Mouse (Mus musculus) hindlimb bud, embryonic 11.5 days (tissue): ENCODE measurements at regions not wholly inside any gene's neighbourhood (a gene's known extent, or its start where the extent isn't known, plus 50 kb on each side); places are given as distances from the start of the nearest gene placed in this dataset.
A peak's percentile ranks its signal among the peaks of the same experiment; 100 is the strongest.
"Not testable (repeated sequence)": the region's sequence is repeated elsewhere in the genome, so short reads cannot be mapped to it uniquely, and the experiment has no call there.

Experiments
- DNase-seq: peaks from one replicate; pipeline ENCODE4 v3.0.0-alpha.2; 2012; ENCODE audit warnings: low read depth, low spot score; ENCODE audit errors: extremely low spot score

DNA sequence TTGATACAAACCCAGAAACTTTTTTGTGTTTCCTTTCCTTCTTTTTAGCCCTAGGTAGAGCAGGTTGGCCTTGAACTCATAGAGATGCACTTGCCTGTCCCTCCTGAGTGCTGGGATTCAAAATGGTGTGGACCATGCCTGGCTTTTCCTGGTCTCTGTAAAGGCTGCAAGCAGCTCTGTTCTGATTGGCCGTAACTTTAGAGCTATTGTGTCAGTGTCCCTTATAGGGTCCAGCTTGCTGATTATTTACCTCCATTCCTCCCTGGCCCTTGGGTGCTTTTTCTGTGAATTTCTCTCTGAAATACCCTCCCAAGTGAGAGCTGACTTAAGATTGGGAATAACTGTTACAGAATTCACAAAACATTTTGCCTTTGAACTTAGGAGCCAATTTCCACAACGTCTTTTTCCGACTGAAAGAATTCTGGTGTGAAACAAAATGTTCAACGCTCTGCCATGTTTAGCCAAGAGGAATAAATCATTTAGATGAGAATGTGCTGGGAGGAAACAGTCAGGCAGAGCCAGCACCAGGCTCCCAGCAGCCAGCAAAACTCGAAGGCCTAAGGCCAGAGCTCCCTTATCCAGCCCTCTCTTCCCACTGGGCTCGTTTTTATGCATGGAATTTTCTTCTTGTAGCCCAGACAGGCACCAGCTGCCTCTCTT, 180.0 kb upstream of the Pkdcc start:
- no peak for DNase-seq

GRCm38 (mm10) chr17:83035574-83035918, 179.5 kb upstream of the Pkdcc start:
- DNase-seq, result no peak

DNA sequence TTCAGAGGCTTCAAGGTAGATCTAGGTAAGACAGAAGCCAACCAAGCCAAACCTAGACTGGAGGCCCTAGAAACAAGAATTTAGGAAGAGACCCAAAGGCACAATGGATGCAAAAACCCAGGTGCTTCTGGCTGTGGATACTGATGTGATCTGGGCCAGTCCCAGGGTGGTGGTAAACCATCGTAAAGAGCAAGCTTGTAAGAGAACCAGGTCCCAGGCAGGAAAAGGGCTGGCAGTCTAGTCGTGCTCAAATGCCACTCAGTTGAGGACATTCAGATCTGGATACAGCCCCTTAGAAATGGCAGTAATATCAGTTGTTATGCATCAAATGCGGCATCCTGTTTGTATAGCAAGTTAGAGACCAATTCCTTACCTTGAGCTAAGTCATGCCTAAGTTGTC, 175.5 kb upstream of the Pkdcc start:
- DNase-seq, result no peak

DNA sequence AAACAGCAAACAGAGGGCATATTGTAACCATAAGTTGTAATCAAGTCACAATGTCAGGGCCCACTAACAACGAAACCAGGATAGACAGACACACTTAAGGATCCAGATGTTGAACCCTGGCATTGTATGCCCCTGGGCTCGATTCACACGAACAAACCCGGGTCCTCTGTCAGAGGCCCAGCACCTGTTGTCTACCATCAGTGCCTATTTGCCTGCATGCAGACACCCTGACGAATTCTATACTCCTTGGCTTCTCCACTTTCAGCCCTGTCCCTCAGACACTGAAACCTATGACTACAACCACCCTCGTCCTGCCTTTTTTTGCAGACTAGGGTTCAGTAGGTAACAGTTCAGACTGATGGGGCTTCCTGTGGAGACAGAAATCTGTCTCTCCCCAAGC, 170.6 kb upstream of the Pkdcc start:
- no peak for DNase-seq

DNA sequence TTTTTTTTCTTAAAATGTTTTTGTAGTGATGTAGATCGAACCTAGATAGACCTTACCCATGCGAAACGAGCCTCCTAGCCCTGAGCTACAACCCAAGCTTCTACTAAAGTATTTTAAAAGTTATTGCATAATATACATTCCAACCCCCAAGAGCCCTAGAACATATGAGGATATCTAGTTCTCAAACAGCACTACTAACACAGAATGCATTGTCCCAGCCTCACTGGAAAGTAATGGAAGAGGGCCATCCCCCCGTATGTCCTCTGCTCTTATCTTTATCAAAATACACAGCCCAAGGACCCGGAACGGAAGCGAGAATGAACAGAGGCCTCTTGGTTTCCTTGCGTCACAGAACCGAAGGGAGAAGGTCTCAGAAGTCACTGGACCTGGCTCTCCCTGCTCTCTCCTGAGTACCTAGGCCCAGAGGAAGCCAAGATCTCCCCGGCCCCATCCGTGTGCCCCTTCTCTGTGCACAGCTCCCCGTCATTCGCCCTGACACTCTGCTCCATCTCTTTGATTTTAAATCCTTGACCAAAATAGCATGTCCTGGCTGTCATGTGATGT, 165.0 kb upstream of the Pkdcc start:
- no peak for DNase-seq

- DNase-seq, result no peak
Measured at GRCm38 (mm10) chr17:83050591-83051197, 164.4 kb upstream of the Pkdcc start.

- DNase-seq, result no peak
Measured at GRCm38 (mm10) chr17:83052613-83053140, 162.4 kb upstream of the Pkdcc start.

GRCm38 (mm10) chr17:83057832-83058231, 157.3 kb upstream of the Pkdcc start:
- DNase-seq, result no peak

DNA sequence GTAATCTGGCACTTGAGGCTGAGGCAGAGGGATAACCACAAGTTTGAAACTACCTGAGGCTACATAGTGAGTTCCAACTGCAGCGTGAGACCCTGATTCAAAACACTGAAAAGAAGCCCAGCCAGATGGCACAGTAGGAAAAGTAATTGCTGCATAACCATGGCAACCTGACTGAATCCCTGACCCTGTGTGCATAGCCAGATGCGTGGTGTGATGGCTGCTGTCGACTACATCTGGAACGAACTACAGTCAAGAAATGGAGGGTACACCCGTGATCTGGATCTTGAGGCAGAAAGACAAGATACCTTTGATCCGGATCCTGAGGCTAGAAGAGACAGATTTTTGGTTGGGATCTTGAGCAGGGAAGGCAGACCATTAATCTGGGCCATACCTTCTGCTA, 153.2 kb upstream of the Pkdcc start:
- DNase-seq, result no peak

DNA sequence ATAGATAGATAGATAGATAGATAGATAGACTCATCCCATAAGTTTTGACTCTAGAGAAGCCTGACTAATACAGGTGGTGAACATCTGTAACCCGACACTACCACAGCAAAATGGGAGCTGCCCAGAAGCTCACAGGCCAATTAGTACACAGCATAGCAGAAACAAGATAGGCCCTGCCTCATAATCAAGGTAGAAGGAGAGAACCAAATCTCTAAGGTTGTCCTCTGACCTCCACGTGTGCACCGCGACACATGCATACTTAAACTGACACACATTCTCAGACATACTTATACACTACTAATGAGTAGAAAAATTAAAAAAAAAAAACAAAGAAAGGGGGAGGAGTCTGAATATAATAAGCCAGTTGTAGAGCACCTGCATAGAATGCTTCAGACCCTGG, 151.2 kb upstream of the Pkdcc start:
- DNase-seq, result no peak

- not testable (repeated sequence) for DNase-seq
Measured at GRCm38 (mm10) chr17:83064376-83064775, 150.7 kb upstream of the Pkdcc start.

DNA sequence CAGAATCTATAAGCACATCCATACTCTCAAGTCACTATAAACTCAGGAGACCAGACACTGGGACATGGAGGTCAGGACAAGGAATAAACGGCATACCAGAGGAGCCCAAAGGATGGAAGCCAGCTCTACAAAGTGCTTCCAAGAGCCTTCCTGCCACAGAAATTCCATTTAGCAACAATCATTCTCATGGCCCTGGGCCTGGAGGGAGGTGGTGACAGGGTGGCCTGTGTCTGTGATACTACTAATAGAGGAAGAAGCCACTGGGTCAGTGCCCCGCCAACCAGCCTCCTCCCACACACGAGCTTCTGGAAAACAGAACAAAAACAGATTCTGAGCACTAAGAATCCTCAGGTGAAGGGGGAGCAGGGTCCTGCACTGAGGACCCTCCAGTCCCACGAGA, 145.8 kb upstream of the Pkdcc start:
- no peak for DNase-seq

GRCm38 (mm10) chr17:83071746-83072145, 143.3 kb upstream of the Pkdcc start:
- no peak for DNase-seq

- no peak for DNase-seq
Measured at GRCm38 (mm10) chr17:83072175-83072574, 142.9 kb upstream of the Pkdcc start.

DNA sequence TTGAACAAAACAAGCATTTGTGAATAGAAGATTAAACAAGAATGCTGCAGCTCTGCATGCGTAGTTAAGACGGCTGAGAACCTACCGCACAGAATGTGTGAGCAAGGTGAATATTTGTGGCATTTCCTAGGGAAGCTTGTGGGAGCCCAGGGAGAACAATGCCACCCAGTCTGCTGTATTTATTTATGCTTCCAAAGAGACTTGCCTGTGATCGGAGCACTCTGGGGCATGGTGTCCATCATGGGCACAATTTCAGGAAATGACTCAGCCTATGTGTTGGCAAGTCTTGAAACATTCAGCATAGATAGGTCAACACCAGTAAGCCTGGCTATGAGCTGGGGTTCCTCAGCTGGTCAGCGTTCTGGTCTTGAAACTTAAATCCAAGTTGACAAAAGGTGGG, 140.2 kb upstream of the Pkdcc start:
- no peak for DNase-seq

GRCm38 (mm10) chr17:83077737-83078600, 137.1 kb upstream of the Pkdcc start:
- DNase-seq, result peak; percentile 42

GRCm38 (mm10) chr17:83078601-83079360, 136.3 kb upstream of the Pkdcc start:
- DNase-seq, result no peak

DNA sequence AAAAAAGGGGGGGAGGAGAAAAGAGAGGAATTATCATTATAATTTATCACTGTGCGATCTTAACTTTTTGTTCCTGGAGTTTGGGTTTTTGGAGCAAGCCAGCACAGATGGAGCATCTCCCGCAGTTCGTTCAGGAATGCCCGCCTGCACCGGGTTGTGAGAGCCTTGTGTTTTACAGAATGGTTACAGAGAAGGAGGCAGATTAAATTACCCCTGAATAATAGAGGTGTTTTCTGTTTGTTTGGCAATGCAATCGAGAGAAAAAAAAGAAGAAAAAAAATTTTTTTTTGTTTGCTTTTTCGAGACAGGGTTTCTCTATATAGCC, 135.8 kb upstream of the Pkdcc start:
- DNase-seq, result no peak

GRCm38 (mm10) chr17:83081729-83082128, 133.4 kb upstream of the Pkdcc start:
- DNase-seq, result no peak

DNA sequence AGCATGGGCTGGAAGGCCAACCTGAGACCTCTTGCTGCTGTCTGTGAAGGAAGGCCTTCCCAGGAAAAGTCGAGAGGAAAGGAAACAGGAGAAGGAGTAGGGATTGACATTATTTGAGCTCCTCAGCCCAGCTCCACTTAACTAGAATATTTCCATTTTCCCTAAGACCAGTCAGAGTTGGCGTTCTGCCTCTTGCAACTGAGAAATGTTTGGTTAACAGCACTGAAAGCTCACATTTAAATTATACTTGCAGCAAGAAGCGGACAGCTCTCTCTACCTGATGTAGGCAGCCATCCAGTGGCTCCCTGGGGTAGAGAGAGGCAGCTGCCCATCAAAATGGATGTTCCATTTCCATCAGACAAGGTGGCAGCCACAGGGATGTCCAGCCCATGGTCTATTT, 131.6 kb upstream of the Pkdcc start:
- no peak for DNase-seq
